Mouse (Mus musculus) forebrain, embryonic 11.5 days (tissue): ENCODE measurements around the gene Dclre1b. TPM values are rescaled to one million over a fixed set of nuclear protein-coding genes. Genes with fewer than 3 reads are reported as not detected.
"Not testable (repeated sequence)": the region's sequence is repeated elsewhere in the genome, so short reads cannot be mapped to it uniquely, and the experiment has no call there.

Source experiments
- ATAC-seq: fragments of 200-750 bp; cut with Nextera tagmentation; replicated peaks from 2 replicates; pipeline ENCODE4 v1.8.0; 2017; ENCODE audit warnings: moderate TSS enrichment; ENCODE audit not compliant: low FRiP score
- DNase-seq: peaks from one replicate; pipeline ENCODE4 v3.0.0-alpha.2; 2017; ENCODE audit warnings: low spot score
- H3K27ac ChIP-seq: fragments of 300-500 bp; sonication (generic); 2 replicates; pipeline ENCODE4 v1.5.1; 2014; ENCODE audit warnings: low read depth, low read length
- H3K27me3 ChIP-seq: fragments of 300-500 bp; sonication (generic); 2 replicates; pipeline ENCODE4 v1.6.1; 2014; ENCODE audit warnings: mild to moderate bottlenecking, low read length, mixed read lengths; ENCODE audit not compliant: control insufficient read depth, insufficient read depth
- H3K36me3 ChIP-seq: fragments of 300-500 bp; sonication (generic); 2 replicates; pipeline ENCODE4 v1.6.1; 2014; ENCODE audit warnings: mild to moderate bottlenecking, low read length, moderate library complexity, mixed read lengths; ENCODE audit not compliant: control insufficient read depth, insufficient read depth
- H3K4me1 ChIP-seq: fragments of 300-500 bp; sonication (generic); replicated peaks from 2 replicates; pipeline ENCODE4 v1.6.1; 2014; ENCODE audit warnings: low read length, mixed read lengths; ENCODE audit not compliant: control insufficient read depth, insufficient read depth
- H3K4me2 ChIP-seq: fragments of 300-500 bp; sonication (generic); 2 replicates; pipeline ENCODE4 v1.6.1; 2014; ENCODE audit warnings: low read depth, mild to moderate bottlenecking, low read length, moderate library complexity, mixed read lengths; ENCODE audit not compliant: severe bottlenecking
- H3K4me3 ChIP-seq: fragments of 300-500 bp; sonication (generic); 2 replicates; pipeline ENCODE4 v1.5.1; 2014; ENCODE audit warnings: low read depth, low read length
- H3K9ac ChIP-seq: fragments of 300-500 bp; sonication (generic); 2 replicates; pipeline ENCODE4 v1.6.1; 2014; ENCODE audit warnings: low read length
- H3K9me3 ChIP-seq: fragments of 300-500 bp; sonication (generic); 2 replicates; pipeline ENCODE4 v1.6.1; 2016; ENCODE audit warnings: low read length, mixed read lengths; ENCODE audit not compliant: control insufficient read depth
- WGBS: fragments of 180-500 bp; shearing (Covaris S2); extraction: QIAGEN DNeasy Blood & Tissue Kit; methylation state at CpG from one replicate; pipeline ENCODE4 v1.1.7; 2014; 5-methylcytosine and 5-hydroxymethylcytosine counted together
- polyA plus RNA-seq: library from polyadenylated mRNA; unstranded; fragments of >200 nt; fragmentation: Nextera tagmentation; extraction: Ambion mirVana; gene quantifications from 2 replicates; pipeline ENCODE4 v1.2.1, GENCODE M21; 2014

Gene Dclre1b
- polyA plus RNA-seq, 1 experiment from 2014 or later, result 39.3 TPM

DNA sequence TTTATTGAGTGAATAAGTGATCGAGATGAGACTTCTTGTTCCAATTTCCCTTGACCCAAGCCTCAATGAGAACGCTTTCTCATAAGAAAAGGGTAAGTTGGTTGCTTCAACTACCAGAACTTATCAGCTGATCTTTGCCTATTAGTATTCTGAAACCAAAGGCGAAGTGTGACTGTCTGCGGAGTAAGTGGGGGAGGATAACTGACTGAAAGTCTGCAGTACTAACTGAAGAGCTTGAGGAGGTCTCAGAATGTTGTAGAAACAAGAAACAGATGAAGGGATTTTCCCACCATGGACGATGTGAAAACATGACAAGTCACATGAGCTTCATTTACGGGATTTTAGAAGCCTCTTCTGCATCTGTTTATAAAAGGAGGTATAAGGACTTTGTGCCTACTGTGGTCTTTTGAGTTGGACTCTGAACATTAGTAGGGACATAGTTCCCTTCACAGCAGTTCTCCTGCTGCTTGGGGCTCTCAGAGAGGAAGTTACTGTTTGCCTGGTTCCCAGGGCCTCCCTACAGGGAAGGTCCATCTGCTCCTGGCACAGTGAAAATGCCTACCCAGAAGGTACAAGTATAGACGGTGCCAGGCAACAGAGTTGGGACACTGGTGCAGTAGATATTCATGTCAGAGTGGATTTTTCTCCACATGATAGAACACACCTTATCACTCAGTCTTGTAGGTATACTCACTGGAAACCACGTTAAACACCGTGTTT is 41.6 kb upstream of the Dclre1b start:
- no peaks in the 10 kb centered on the region for H3K36me3 ChIP-seq
- no peak overlapping the region for H3K9ac ChIP-seq
- H3K27ac ChIP-seq, result no peak overlapping the region
- 87% methylated on average over 9 of the region's 9 CpGs for WGBS
- no peak for ATAC-seq
- H3K27me3 ChIP-seq, result no peaks in the 10 kb centered on the region
- H3K4me2 ChIP-seq, result no peak overlapping the region
- no peaks in the 10 kb centered on the region for H3K9me3 ChIP-seq
- H3K4me3 ChIP-seq, result no peak overlapping the region
- DNase-seq, result no peak
- H3K4me1 ChIP-seq, result no peaks in the 10 kb centered on the region

DNA sequence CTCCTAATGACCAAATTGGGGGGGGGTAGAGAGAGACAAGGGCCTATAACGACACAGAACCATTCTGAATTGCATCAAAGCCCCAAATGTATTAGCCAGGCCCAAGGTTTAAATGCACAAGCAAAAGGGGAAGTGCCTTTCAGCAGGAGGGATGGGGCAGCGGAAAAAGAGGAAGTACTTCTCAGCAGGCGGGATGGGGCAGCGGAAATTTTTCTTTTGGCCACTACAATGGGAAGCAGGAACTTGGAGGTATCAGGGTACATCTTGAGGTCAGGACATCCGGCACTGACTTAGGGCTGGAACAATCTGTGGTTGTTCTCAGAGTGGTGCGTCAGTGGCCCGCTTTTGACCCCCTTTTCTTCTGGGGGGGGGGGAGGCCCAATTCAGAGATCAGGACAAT is 31.7 kb upstream of the Dclre1b start:
- not testable (repeated sequence) for H3K27me3 ChIP-seq, H3K4me3 ChIP-seq, H3K27ac ChIP-seq, H3K4me2 ChIP-seq, H3K36me3 ChIP-seq, H3K9ac ChIP-seq, ATAC-seq, H3K9me3 ChIP-seq, H3K4me1 ChIP-seq, DNase-seq
- 95% methylated on average over 7 of the region's 7 CpGs for WGBS

DNA sequence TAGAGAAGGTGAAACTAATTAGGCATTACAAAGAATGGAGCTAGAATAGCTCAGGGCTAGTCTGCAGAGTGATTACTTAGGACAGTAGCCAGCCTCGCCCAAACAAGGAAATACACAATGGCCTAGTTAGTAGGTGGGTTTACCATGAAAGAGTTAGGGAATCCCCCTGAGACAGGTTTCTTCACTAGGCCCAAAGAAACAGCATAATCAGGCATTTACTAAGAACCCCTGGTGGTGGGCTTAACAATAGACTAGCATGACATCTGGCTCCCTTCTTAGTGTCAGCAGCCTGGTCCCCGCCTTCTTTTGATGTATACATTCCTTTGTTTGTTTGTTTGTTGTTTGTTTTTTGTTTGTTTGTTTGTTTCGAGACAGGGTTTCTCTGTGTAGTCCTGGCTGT is 31.0 kb upstream of the Dclre1b start:
- not testable (repeated sequence) for H3K4me3 ChIP-seq, H3K27ac ChIP-seq, H3K36me3 ChIP-seq, H3K27me3 ChIP-seq, H3K9me3 ChIP-seq, DNase-seq, H3K4me2 ChIP-seq, H3K4me1 ChIP-seq, ATAC-seq, H3K9ac ChIP-seq
- whole genome bisulfite sequencing, result 79% methylated on average over 3 of the region's 3 CpGs

DNA sequence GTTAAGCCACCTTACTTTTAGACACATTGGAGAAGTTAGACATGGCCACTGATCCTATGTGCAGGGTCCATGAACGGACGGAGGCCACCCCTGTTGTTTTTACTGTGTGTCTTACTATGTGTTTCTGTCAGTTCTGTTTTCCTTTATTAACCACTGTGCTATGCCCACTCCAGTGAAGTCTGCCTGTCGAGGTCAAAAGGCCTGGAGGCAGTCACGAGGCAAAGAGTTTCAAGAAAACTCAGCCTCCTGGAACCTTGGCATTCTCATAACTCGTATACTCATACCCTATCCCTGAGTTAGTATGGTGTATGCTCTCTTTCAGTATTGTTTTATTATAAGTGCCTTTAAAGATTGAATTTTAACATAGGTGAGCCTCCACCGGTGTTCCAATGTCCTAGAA is 30.5 kb upstream of the Dclre1b start:
- Histone ChIP-seq H3K9me3 (no peaks in the 10 kb centered on the region), H3K36me3 (no peaks in the 10 kb centered on the region), H3K4me2 (no peak overlapping the region), H3K4me3 (no peak overlapping the region), H3K9ac (no peak overlapping the region), H3K27ac (no peak overlapping the region), H3K27me3 (no peaks in the 10 kb centered on the region), H3K4me1 (no peaks in the 10 kb centered on the region)
- no peak for DNase-seq
- WGBS, result 88% methylated on average over 6 of the region's 6 CpGs
- no peak for ATAC-seq

DNA sequence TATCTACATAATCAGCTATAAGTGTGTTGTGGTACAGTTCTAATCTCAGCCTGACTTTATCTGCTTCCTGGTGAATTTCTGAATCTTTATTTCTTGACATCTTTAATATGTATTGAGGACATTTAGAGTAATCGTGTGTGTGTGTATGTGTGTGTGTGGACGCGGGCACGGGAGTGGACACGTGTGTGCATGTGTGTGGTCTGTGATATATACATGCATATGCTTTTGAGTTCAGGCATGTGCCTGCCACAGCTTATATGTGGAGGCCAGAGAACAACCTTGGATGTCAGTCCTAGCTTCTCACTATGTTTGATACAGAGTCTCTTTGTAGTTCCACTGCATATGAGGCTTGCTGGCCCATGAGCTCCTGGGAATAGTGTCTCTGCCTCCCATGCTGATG is 27.2 kb upstream of the Dclre1b start:
- H3K27me3 ChIP-seq, result no peaks in the 10 kb centered on the region
- 98% methylated on average over 5 of the region's 5 CpGs for WGBS
- no peak overlapping the region for H3K27ac ChIP-seq
- no peaks in the 10 kb centered on the region for H3K4me1 ChIP-seq
- H3K9me3 ChIP-seq, result no peaks in the 10 kb centered on the region
- no peak overlapping the region for H3K9ac ChIP-seq
- H3K36me3 ChIP-seq, result no peaks in the 10 kb centered on the region
- ATAC-seq, result no peak
- no peak overlapping the region for H3K4me2 ChIP-seq
- H3K4me3 ChIP-seq, result no peak overlapping the region
- no peak for DNase-seq

DNA sequence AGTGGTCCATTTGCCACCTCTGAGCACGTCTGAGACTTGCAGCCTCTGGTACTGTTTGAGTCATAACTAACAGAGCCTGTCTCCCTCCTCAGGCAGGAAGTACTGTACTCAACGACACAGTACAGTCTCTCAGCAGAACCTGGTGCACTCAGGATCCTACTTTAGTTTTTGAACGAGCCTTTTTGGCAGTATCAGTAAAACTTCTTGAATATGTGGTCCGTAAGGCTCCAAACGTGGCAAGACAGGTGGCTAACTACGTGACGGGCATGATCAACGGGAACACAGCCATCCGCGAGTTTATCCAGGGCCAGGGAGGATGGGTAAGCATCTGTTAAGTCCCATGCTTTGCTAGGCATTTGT is 26.7 kb upstream of the Dclre1b start:
- no peaks in the 10 kb centered on the region for H3K9me3 ChIP-seq
- no peaks in the 10 kb centered on the region for H3K27me3 ChIP-seq
- H3K9ac ChIP-seq, result no peak overlapping the region
- 85% methylated on average over 10 of the region's 10 CpGs for WGBS
- H3K4me3 ChIP-seq, result no peak overlapping the region
- no peak overlapping the region for H3K4me2 ChIP-seq
- H3K4me1 ChIP-seq, result no peaks in the 10 kb centered on the region
- H3K27ac ChIP-seq, result no peak overlapping the region
- DNase-seq, result no peak
- no peaks in the 10 kb centered on the region for H3K36me3 ChIP-seq
- ATAC-seq, result no peak

DNA sequence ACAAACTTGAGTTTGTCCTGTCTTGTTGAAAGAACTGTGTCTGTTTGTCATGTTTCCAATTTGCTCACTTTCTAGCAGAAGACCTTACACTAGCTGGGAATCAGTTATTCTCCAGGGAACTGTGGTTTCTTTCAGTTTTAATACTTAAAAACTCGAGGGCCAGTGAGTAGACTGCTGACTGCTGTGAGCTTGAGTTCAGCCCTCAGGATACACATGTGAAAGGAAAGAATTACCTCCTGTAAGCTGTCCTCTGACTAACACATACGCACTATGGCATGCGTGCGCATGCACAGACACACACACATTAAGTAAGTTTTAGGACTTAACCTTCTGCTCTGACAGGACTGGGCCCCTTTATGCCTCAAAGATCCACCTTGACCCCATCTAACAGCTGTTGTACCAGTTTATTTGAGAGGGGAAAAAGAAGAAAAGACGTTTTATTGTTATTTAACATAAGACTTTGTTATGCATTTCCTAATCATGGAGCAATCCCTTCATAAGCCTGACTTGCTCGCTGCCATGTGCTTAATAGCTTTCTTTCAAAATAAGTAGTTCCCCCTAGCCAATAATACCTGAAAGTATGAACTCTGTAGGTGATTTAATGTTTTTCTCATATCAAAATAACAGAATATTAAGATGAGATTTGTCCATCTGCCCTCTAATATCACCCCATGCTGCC is 26.2 kb upstream of the Dclre1b start:
- 80% methylated on average over 6 of the region's 6 CpGs for WGBS
- no peaks in the 10 kb centered on the region for H3K27me3 ChIP-seq
- H3K36me3 ChIP-seq, result no peaks in the 10 kb centered on the region
- ATAC-seq (no peak), DNase-seq (no peak)
- no peak overlapping the region for H3K4me3 ChIP-seq
- H3K9me3 ChIP-seq, result no peaks in the 10 kb centered on the region
- no peak overlapping the region for H3K9ac ChIP-seq
- no peak overlapping the region for H3K27ac ChIP-seq
- H3K4me1 ChIP-seq, result no peaks in the 10 kb centered on the region
- H3K4me2 ChIP-seq, result no peak overlapping the region

DNA sequence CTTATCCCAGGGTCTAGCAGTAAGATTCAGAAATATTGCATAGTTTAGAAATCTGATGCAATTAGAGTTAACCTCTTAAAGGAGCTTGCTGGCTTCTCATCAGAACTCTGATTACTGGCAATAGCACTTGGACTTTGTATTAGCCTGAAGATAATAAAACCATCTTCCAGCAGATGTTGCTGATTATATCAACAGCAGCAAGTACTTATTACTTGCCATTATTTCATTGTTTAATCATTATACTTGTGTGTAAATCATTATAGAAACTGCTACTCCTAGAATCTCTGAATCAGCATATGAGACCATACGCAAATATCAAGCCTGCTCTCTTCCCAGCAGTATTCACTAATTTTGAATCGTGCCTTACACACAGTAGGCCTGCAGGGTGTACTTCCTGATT is 24.8 kb upstream of the Dclre1b start:
- WGBS, result 95% methylated on average over 2 of the region's 2 CpGs
- no peak for ATAC-seq
- DNase-seq, result no peak

DNA sequence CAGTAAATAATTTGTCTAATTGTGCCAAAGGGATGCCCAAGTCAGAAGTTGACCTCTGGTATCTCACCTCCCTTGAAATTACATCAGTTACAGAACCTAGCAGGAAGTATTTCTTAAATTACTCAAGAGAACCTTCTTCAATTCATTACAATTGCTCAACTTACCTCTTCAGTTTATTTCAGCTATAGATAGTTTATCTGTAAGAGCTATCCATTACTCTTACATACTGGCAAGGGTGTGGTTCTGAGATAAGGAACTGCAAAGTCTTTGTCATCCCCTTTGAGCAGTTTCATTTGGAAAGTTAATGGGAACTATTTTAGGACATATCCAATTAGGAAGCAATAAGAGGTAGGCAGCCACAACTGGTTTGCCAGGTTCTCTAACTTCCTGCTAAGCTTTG is 23.2 kb upstream of the Dclre1b start, which contains the start of gene Bcl2l15:
Gene Bcl2l15, plus strand, starts transcription at position 176 of the 400 bp plus-strand sequence.
- Histone ChIP-seq H3K4me2 (no peak within 1 kb of the TSS), H3K4me1 (no peaks in the 10 kb centered on the region), H3K4me3 (no peak within 1 kb of the TSS), H3K36me3 (no peaks in the 10 kb centered on the region), H3K9me3 (no peaks in the 10 kb centered on the region), H3K27me3 (no peaks in the 10 kb centered on the region), H3K9ac (no peak within 1 kb of the TSS), H3K27ac (no peak within 1 kb of the TSS)
- no peak for DNase-seq
- ATAC-seq, result no peak

More for the DNA sequence above, 24.8 kb upstream of the Dclre1b start:
- no peak overlapping the region for H3K9ac ChIP-seq
- no peak overlapping the region for H3K4me2 ChIP-seq
- H3K4me3 ChIP-seq, result no peak overlapping the region
- H3K9me3 ChIP-seq, result no peaks in the 10 kb centered on the region
- H3K27me3 ChIP-seq, result no peaks in the 10 kb centered on the region
- no peaks in the 10 kb centered on the region for H3K4me1 ChIP-seq
- no peaks in the 10 kb centered on the region for H3K36me3 ChIP-seq
- no peak overlapping the region for H3K27ac ChIP-seq
